Mouse (Mus musculus) C2C12 (cell line): ENCODE results near the gene Vwa1. TPM values are rescaled to one million over a fixed set of nuclear protein-coding genes. Genes with fewer than 3 reads are reported as not detected.

Experiments
- H3K27me3 ChIP-seq: one replicate; pipeline ENCODE4 v1.6.1; 2011; ENCODE audit not compliant: control insufficient read depth, insufficient read depth, insufficient read length
- H3K36me3 ChIP-seq: one replicate; pipeline ENCODE4 v1.6.1; 2011; ENCODE audit not compliant: control insufficient read depth, insufficient read depth
- H3K4me3 ChIP-seq: one replicate; pipeline ENCODE4 v1.5.1; 2011; ENCODE audit warnings: mild to moderate bottlenecking, control low read depth; ENCODE audit not compliant: poor library complexity, insufficient read depth, severe bottlenecking
- H3K79me2 ChIP-seq: one replicate; pipeline ENCODE4 v1.6.1; 2011; ENCODE audit not compliant: control insufficient read depth, insufficient read depth
- H3K79me3 ChIP-seq: one replicate; pipeline ENCODE4 v1.6.1; 2011; ENCODE audit warnings: low read depth, control low read depth
- H3ac ChIP-seq: one replicate; pipeline ENCODE3; 2011; ENCODE audit warnings: low read depth; ENCODE audit not compliant: control insufficient read depth, insufficient read length
- CEBPB ChIP-seq: IDR thresholded peaks from one replicate; pipeline ENCODE4 v1.6.1; 2011; ENCODE audit warnings: low read depth, mild to moderate bottlenecking, control low read depth, moderate library complexity
- CTCF ChIP-seq: IDR thresholded peaks from one replicate; pipeline ENCODE4 v1.5.1; 2011; ENCODE audit not compliant: control insufficient read depth, insufficient read depth, insufficient read length
- FOSL1 ChIP-seq: IDR thresholded peaks from one replicate; pipeline ENCODE4 v1.8.0; 2011; ENCODE audit warnings: mild to moderate bottlenecking, low read length; ENCODE audit not compliant: poor library complexity, insufficient read depth, severe bottlenecking
- MAX ChIP-seq: IDR thresholded peaks from one replicate; pipeline ENCODE4 v1.6.1; 2011; ENCODE audit warnings: mild to moderate bottlenecking, control low read depth
- MYOD1 ChIP-seq: IDR thresholded peaks from one replicate; pipeline ENCODE4 v1.6.1; 2011; ENCODE audit warnings: low read depth; ENCODE audit not compliant: control insufficient read depth, insufficient read length
- MYOG ChIP-seq: IDR thresholded peaks from one replicate; pipeline ENCODE4 v1.6.1; 2011; ENCODE audit not compliant: control insufficient read depth, insufficient read length; ENCODE audit errors: extremely low read depth
- USF1 ChIP-seq: IDR thresholded peaks from one replicate; pipeline ENCODE4 v1.6.1; 2011; ENCODE audit warnings: low read depth, mild to moderate bottlenecking, control low read depth, moderate library complexity
- polyA plus RNA-seq: library from polyadenylated mRNA; unstranded; fragments of >200 nt; fragmentation: generic; extraction: Trizol; gene quantifications from one replicate; pipeline ENCODE4 v1.2.1, GENCODE M21; 2012; ENCODE audit warnings: missing spikeins

Gene Vwa1
- polyA plus RNA-seq, 1 experiment, result 1.0 TPM

- Histone ChIP-seq H3K79me2 (no peaks in the 10 kb centered on the region), H3K27me3 (no peaks in the 10 kb centered on the region), H3K36me3 (no peaks in the 10 kb centered on the region), H3K4me3 (no peak overlapping the region), H3ac (no peak overlapping the region), H3K79me3 (no peaks in the 10 kb centered on the region)
- TF ChIP-seq MYOG, result no peak
- no peak for TF ChIP-seq CTCF
- no peak for TF ChIP-seq FOSL1
- TF ChIP-seq MAX, result no peak
- no peak for TF ChIP-seq CEBPB
- TF ChIP-seq USF1, result no peak
- no peak for TF ChIP-seq MYOD1
Measured at GRCm38 (mm10) chr4:155776704-155777335, 2.3 kb upstream of the Vwa1 start.

- H3K4me3 ChIP-seq, result no peak overlapping the region
- H3K79me2 ChIP-seq, result no peaks in the 10 kb centered on the region
- H3K27me3 ChIP-seq, result no peaks in the 10 kb centered on the region
- H3ac ChIP-seq, result no peak overlapping the region
- no peaks in the 10 kb centered on the region for H3K36me3 ChIP-seq
- TF ChIP-seq CTCF, result no peak
- no peak for TF ChIP-seq MYOD1
- TF ChIP-seq CEBPB, result no peak
- TF ChIP-seq USF1, result no peak
- TF ChIP-seq FOSL1, result no peak
- no peaks in the 10 kb centered on the region for H3K79me3 ChIP-seq
Measured at GRCm38 (mm10) chr4:155775855-155776254, 1.4 kb upstream of the Vwa1 start.

- no peak overlapping the region for H3K4me3 ChIP-seq
- no peaks in the 10 kb centered on the region for H3K79me3 ChIP-seq
- H3ac ChIP-seq, result no peak overlapping the region
- TF ChIP-seq CTCF (no peak), CEBPB (no peak), MYOD1 (no peak), MAX (no peak), USF1 (no peak), MYOG (no peak)
- H3K36me3 ChIP-seq, result no peaks in the 10 kb centered on the region
- H3K27me3 ChIP-seq, result no peaks in the 10 kb centered on the region
- no peaks in the 10 kb centered on the region for H3K79me2 ChIP-seq
Measured at GRCm38 (mm10) chr4:155774971-155775740, 658 bp upstream of the Vwa1 start.

GRCm38 (mm10) chr4:155773335-155774078 is 991 bp downstream of the Vwa1 start:
- H3K36me3 ChIP-seq, result no peaks in the 10 kb centered on the region
- no peak overlapping the region for H3ac ChIP-seq
- H3K4me3 ChIP-seq, result no peak overlapping the region
- TF ChIP-seq MYOD1 (no peak), CTCF (no peak), FOSL1 (no peak), USF1 (no peak), MYOG (no peak)
- no peaks in the 10 kb centered on the region for H3K79me2 ChIP-seq
- no peaks in the 10 kb centered on the region for H3K79me3 ChIP-seq
- H3K27me3 ChIP-seq, result no peaks in the 10 kb centered on the region

GRCm38 (mm10) chr4:155772786-155773185 is 1.7 kb downstream of the Vwa1 start:
- Histone ChIP-seq H3ac (no peak overlapping the region), H3K27me3 (no peaks in the 10 kb centered on the region), H3K79me2 (no peaks in the 10 kb centered on the region), H3K79me3 (no peaks in the 10 kb centered on the region), H3K4me3 (no peak overlapping the region), H3K36me3 (no peaks in the 10 kb centered on the region)
- TF ChIP-seq CEBPB (no peak), MYOD1 (no peak), MAX (no peak), CTCF (no peak), FOSL1 (no peak), USF1 (no peak), MYOG (no peak)
